Mouse (Mus musculus) intestine, postnatal 0 days (tissue): Measurements from ENCODE around the gene Atpif1. TPM values are rescaled to one million over a fixed set of nuclear protein-coding genes. Genes with fewer than 3 reads are reported as not detected.
"Not testable (repeated sequence)": the region's sequence is repeated elsewhere in the genome, so short reads cannot be mapped to it uniquely, and the experiment has no call there.

Experiments
- ATAC-seq: fragments of 200-750 bp; cut with Nextera tagmentation; 2 replicates; pipeline ENCODE4 v1.8.0; 2017; ENCODE audit warnings: mild to moderate bottlenecking, moderate TSS enrichment, moderate library complexity
- H3K27ac ChIP-seq: fragments of 300-500 bp; sonication (generic); 2 replicates; pipeline ENCODE4 v1.5.1; 2014; ENCODE audit warnings: mild to moderate bottlenecking, low read depth, low read length, moderate library complexity
- H3K27me3 ChIP-seq: fragments of 300-500 bp; sonication (generic); replicated peaks from 2 replicates; pipeline ENCODE4 v1.6.1; 2014; ENCODE audit warnings: low read length, mixed read lengths; ENCODE audit not compliant: control insufficient read depth, insufficient read depth
- H3K36me3 ChIP-seq: fragments of 300-500 bp; sonication (generic); 2 replicates; pipeline ENCODE4 v1.6.1; 2014; ENCODE audit warnings: mild to moderate bottlenecking, moderate library complexity; ENCODE audit not compliant: control insufficient read depth, insufficient read depth
- H3K4me1 ChIP-seq: fragments of 300-500 bp; sonication (generic); replicated peaks from 2 replicates; pipeline ENCODE4 v1.6.1; 2014; ENCODE audit warnings: antibody characterized with exemption, low read length, mixed read lengths; ENCODE audit not compliant: control insufficient read depth, insufficient read depth
- H3K4me2 ChIP-seq: fragments of 300-500 bp; sonication (generic); replicated peaks from 2 replicates; pipeline ENCODE4 v1.6.1; 2014; ENCODE audit warnings: low read depth, mild to moderate bottlenecking, moderate library complexity
- H3K4me3 ChIP-seq: fragments of 300-500 bp; sonication (generic); 2 replicates; pipeline ENCODE4 v1.5.1; 2014; ENCODE audit warnings: low read depth, low read length
- H3K9ac ChIP-seq: fragments of 300-500 bp; sonication (generic); 2 replicates; pipeline ENCODE4 v1.6.1; 2014; ENCODE audit warnings: mild to moderate bottlenecking, low read depth, low read length
- H3K9me3 ChIP-seq: fragments of 300-500 bp; sonication (generic); 2 replicates; pipeline ENCODE4 v1.6.1; 2016; ENCODE audit warnings: mixed run types; ENCODE audit not compliant: control insufficient read depth
- CTCF ChIP-seq: sonication (generic); IDR thresholded peaks from 2 replicates; pipeline ENCODE4 v1.5.1; 2016; ENCODE audit warnings: low read depth, mild to moderate bottlenecking, control low read depth, antibody characterized with exemption, moderate library complexity
- WGBS: fragments of 180-500 bp; shearing (Covaris S2); extraction: QIAGEN DNeasy Blood & Tissue Kit; methylation state at CpG from one replicate; pipeline ENCODE4 v1.1.7; 2014; 5-methylcytosine and 5-hydroxymethylcytosine counted together
- polyA plus RNA-seq: library from polyadenylated mRNA; unstranded; fragments of >200 nt; fragmentation: Nextera tagmentation; extraction: Ambion mirVana; gene quantifications from 2 replicates; pipeline ENCODE4 v1.2.1, GENCODE M21; 2015

Atpif1 gene
- polyA plus RNA-seq, 1 experiment from 2014 or later, result 1,835 TPM

GRCm38 (mm10) chr4:132490273-132491010, 43.0 kb downstream of the Atpif1 start:
- Histone ChIP-seq H3K9me3 (no peaks in the 10 kb centered on the region), H3K4me1 (no peaks in the 10 kb centered on the region; the same call in 1 of the 2 replicates), H3K4me2 (no peak overlapping the region), H3K27ac (no peak overlapping the region), H3K27me3 (no peaks in the 10 kb centered on the region), H3K4me3 (no peak overlapping the region), H3K36me3 (peaks cover 21% of the 10 kb centered on the region), H3K9ac (no peak overlapping the region)
- no peak for TF ChIP-seq CTCF
- WGBS, result 92% methylated on average over 15 of the region's 15 CpGs
- no peak for ATAC-seq

- no peak for ATAC-seq
- WGBS, result 79% methylated on average over 6 of the region's 6 CpGs
Observed at GRCm38 (mm10) chr4:132488976-132489375, 44.5 kb downstream of the Atpif1 start.

GRCm38 (mm10) chr4:132488521-132488920, 44.9 kb downstream of the Atpif1 start:
- ATAC-seq, result no peak
- Histone ChIP-seq H3K9me3 (no peaks in the 10 kb centered on the region), H3K4me2 (no peak overlapping the region), H3K9ac (no peak overlapping the region), H3K27me3 (no peaks in the 10 kb centered on the region), H3K27ac (no peak overlapping the region), H3K4me3 (no peak overlapping the region), H3K4me1 (peaks cover 1% of the 10 kb centered on the region), H3K36me3 (peaks cover 9% of the 10 kb centered on the region)
- no peak for TF ChIP-seq CTCF
- 36% methylated on average over 3 of the region's 3 CpGs for WGBS

More at GRCm38 (mm10) chr4:132488976-132489375, 44.5 kb downstream of the Atpif1 start:
- Histone ChIP-seq H3K27ac (no peak overlapping the region), H3K27me3 (no peaks in the 10 kb centered on the region), H3K9me3 (no peaks in the 10 kb centered on the region), H3K4me2 (no peak overlapping the region), H3K9ac (no peak overlapping the region), H3K36me3 (peaks cover 13% of the 10 kb centered on the region), H3K4me1 (no peaks in the 10 kb centered on the region; the same call in 1 of the 2 replicates), H3K4me3 (no peak overlapping the region)
- TF ChIP-seq CTCF, result no peak

- WGBS, result 29% methylated on average over 5 of the region's 5 CpGs
- Histone ChIP-seq H3K4me3 (no peak overlapping the region), H3K4me1 (peaks cover 6% of the 10 kb centered on the region; the same call in 1 of the 2 replicates), H3K9ac (no peak overlapping the region), H3K27me3 (no peaks in the 10 kb centered on the region), H3K27ac (no peak overlapping the region), H3K9me3 (no peaks in the 10 kb centered on the region), H3K36me3 (no peaks in the 10 kb centered on the region), H3K4me2 (no peak overlapping the region)
- TF ChIP-seq CTCF, result 0 out of 2 replicates have a peak, but pooled peaks have one; percentile 12
- peak; percentile 60 for ATAC-seq
Observed at GRCm38 (mm10) chr4:132484820-132485219, 48.6 kb downstream of the Atpif1 start.

- ATAC-seq, result no peak
- 69% methylated on average over 4 of the region's 4 CpGs for WGBS
- no peaks in the 10 kb centered on the region for H3K36me3 ChIP-seq
- no peak overlapping the region for H3K27ac ChIP-seq
- no peaks in the 10 kb centered on the region for H3K9me3 ChIP-seq
- H3K4me2 ChIP-seq, result no peak overlapping the region
- TF ChIP-seq CTCF, result no peak
- H3K27me3 ChIP-seq, result no peaks in the 10 kb centered on the region
- H3K4me1 ChIP-seq, result peaks cover 6% of the 10 kb centered on the region; the same call in 1 of the 2 replicates
- no peak overlapping the region for H3K9ac ChIP-seq
- H3K4me3 ChIP-seq, result no peak overlapping the region
Observed at GRCm38 (mm10) chr4:132484231-132484630, 49.2 kb downstream of the Atpif1 start.

- no peak overlapping the region for H3K9ac ChIP-seq
- 0 out of 2 replicates have a peak overlapping the region, but pooled peaks have one; percentile 5 for H3K27ac ChIP-seq
- no peak overlapping the region for H3K4me2 ChIP-seq
- no peak for TF ChIP-seq CTCF
- H3K9me3 ChIP-seq, result no peaks in the 10 kb centered on the region
- no peaks in the 10 kb centered on the region for H3K27me3 ChIP-seq
- no peak overlapping the region for H3K4me3 ChIP-seq
- ATAC-seq, result no peak
- no peaks in the 10 kb centered on the region for H3K36me3 ChIP-seq
- WGBS, result 57% methylated on average over 13 of the region's 13 CpGs
- peaks cover 6% of the 10 kb centered on the region; the same call in 1 of the 2 replicates for H3K4me1 ChIP-seq
Observed at GRCm38 (mm10) chr4:132482956-132483608, 50.4 kb downstream of the Atpif1 start.

- not testable (repeated sequence) for H3K4me3 ChIP-seq, H3K36me3 ChIP-seq, ATAC-seq, H3K27ac ChIP-seq, H3K27me3 ChIP-seq, H3K4me1 ChIP-seq, H3K9ac ChIP-seq, H3K9me3 ChIP-seq, H3K4me2 ChIP-seq
- WGBS, result 63% methylated on average over 3 of the region's 3 CpGs
Observed at GRCm38 (mm10) chr4:132482104-132482503, 51.4 kb downstream of the Atpif1 start.
